Mouse (Mus musculus): ENCODE results near the gene Nxnl2.

DNA sequence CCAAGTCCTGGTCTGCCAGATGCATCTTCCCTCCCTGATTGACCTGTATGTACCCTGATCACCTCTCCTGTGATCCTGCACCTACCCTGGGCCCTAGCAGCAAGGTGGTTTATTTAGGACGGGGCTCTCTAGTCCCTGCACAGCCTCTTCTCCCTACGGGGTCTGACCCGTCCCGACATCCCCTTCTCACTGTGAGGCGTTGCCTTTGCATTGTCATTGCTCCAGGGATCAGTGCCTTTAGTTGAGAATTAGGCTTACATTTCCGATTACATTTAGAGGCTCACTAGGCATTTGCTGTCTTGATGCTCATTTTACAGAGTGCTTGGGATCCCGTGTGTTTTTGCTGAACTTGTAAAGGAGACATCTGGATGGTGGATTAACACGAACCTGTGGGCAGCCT lies 48.1 kb upstream of the Nxnl2 start:
- TF ChIP-seq CTCF (IDR thresholded peaks at IDR 0.05; ENCODE audit: borderline replicate concordance, control insufficient read depth, extremely low read depth, insufficient read depth, low read length, poor library complexity) (no peak), POLR2A (IDR thresholded peaks at IDR 0.05; ENCODE audit: control insufficient read depth, extremely low read depth, insufficient read depth, low read length, poor library complexity) (no peak)

Measured in thymus, adult 2 months (tissue).